ENCODE assay signal across 11 mouse cellular contexts in genomic region chr1:156205164-156205563, GRCm38 (mm10). TPM values are rescaled to one million over a fixed set of nuclear protein-coding genes. Genes with fewer than 3 reads are reported as not detected.
DNase-seq lines count a peak whose midpoint lies in the region; ATAC-seq and TF ChIP-seq lines count a peak whose summit lies in the region.
"Had no signal": no experiment of that assay in that cellular context is flagged by ENCODE, and none has a peak within 500 bp of the region (broad histone marks: within the 10 kb centered on the region; RNA-seq: fewer than 3 reads in every experiment).

No protein-coding gene starts in this region.

- no peak; the same call in 1 of the 2 replicates for ATAC-seq in heart, embryonic 12.5 days (ENCODE audit: insufficient number of reproducible peaks, low FRiP score)
- ATAC-seq in hindbrain, embryonic 11.5 days (ENCODE audit: low FRiP score) = no peak
- ATAC-seq in cerebellum, adult (ENCODE audit: insufficient number of reproducible peaks, low FRiP score, low TSS enrichment) = no peak

- intact Hi-C loops in gastrocnemius, postnatal 14 days (cut with DNase I; ENCODE audit: low total_unique reads) = no loop called here

- H3K4me1 ChIP-seq in heart, embryonic 12.5 days (replicated peaks) = peaks cover 26% of the 10 kb centered on the region
- H3K4me1 ChIP-seq in ES-Bruce4 (ENCODE audit: control insufficient read depth, insufficient read depth, low read length) = no peaks in the 10 kb centered on the region
- no peaks in the 10 kb centered on the region; the same call in none of the 2 replicates for H3K4me1 ChIP-seq in hindbrain, embryonic 11.5 days (replicated peaks; ENCODE audit: control insufficient read depth, insufficient read depth, low read length)
- peaks cover 35% of the 10 kb centered on the region for H3K4me1 ChIP-seq in midbrain, embryonic 10.5 days

- TF ChIP-seq POLR2A in ES-Bruce4 (IDR thresholded peaks at IDR 0.05; ENCODE audit: insufficient read depth, low read length) = no peak

- peaks cover 47% of the 10 kb centered on the region for H3K27me3 ChIP-seq in heart, embryonic 12.5 days (replicated peaks)
- peaks cover 8% of the 10 kb centered on the region for H3K27me3 ChIP-seq in ES-Bruce4 (ENCODE audit: control insufficient read depth, insufficient read depth, low read length, poor library complexity, severe bottlenecking)
- peaks cover 31% of the 10 kb centered on the region for H3K27me3 ChIP-seq in hindbrain, embryonic 11.5 days (ENCODE audit: control insufficient read depth, insufficient read depth, low read length)
- peaks cover 69% of the 10 kb centered on the region for H3K27me3 ChIP-seq in midbrain, embryonic 10.5 days (ENCODE audit: low read depth, poor library complexity, severe bottlenecking)

- H3K4me2 ChIP-seq in heart, embryonic 12.5 days = peak overlapping the region; percentile 94
- H3K4me2 ChIP-seq in hindbrain, embryonic 11.5 days (replicated peaks; ENCODE audit: low read depth, low read length) = peak overlapping the region; percentile 80

- no peaks in the 10 kb centered on the region for H3K36me3 ChIP-seq in heart, embryonic 12.5 days
- no peaks in the 10 kb centered on the region for H3K36me3 ChIP-seq in ES-Bruce4 (ENCODE audit: control insufficient read depth, insufficient read depth, low read length, poor library complexity, severe bottlenecking)
- no peaks in the 10 kb centered on the region for H3K36me3 ChIP-seq in hindbrain, embryonic 11.5 days (ENCODE audit: control insufficient read depth, insufficient read depth, low read length)
- H3K36me3 ChIP-seq in midbrain, embryonic 10.5 days = no peaks in the 10 kb centered on the region

- peak overlapping the region; percentile 73; the same call in 1 of the 2 replicates for H3K9ac ChIP-seq in heart, embryonic 12.5 days
- H3K9ac ChIP-seq in ES-Bruce4 (ENCODE audit: low read depth, poor library complexity, severe bottlenecking) = peak overlapping the region; percentile 78
- H3K9ac ChIP-seq in hindbrain, embryonic 11.5 days (ENCODE audit: low read depth, low read length) = peak overlapping the region; percentile 68

- 11% methylated on average over 10 of the region's 10 CpGs for WGBS in heart, embryonic 12.5 days
- 18% methylated on average over 10 of the region's 10 CpGs for WGBS in hindbrain, embryonic 11.5 days
- 16% methylated on average over 10 of the region's 10 CpGs for WGBS in midbrain, embryonic 10.5 days

- H3K27ac ChIP-seq in heart, embryonic 12.5 days (ENCODE audit: poor library complexity, severe bottlenecking) = no peak overlapping the region
- H3K27ac ChIP-seq in ES-Bruce4 (ENCODE audit: insufficient read depth, low read length) = no peak overlapping the region
- 0 out of 2 replicates have a peak overlapping the region, but pooled peaks have one; percentile 24 for H3K27ac ChIP-seq in hindbrain, embryonic 11.5 days (ENCODE audit: low read depth, low read length)
- peak overlapping the region; percentile 85 for H3K27ac ChIP-seq in midbrain, embryonic 10.5 days (replicated peaks)

- TF ChIP-seq CTCF in ES-Bruce4 (IDR thresholded peaks at IDR 0.05; ENCODE audit: low read depth, low read length) = no peak

- H3K9me3 ChIP-seq in heart, embryonic 12.5 days (replicated peaks) = 0 out of 2 replicates have a peak, but pooled peaks cover 5% of the 10 kb centered on the region
- H3K9me3 ChIP-seq in ES-Bruce4 (replicated peaks; ENCODE audit: control insufficient read depth, insufficient read depth, low read length, poor library complexity, severe bottlenecking) = no peaks in the 10 kb centered on the region
- no peaks in the 10 kb centered on the region for H3K9me3 ChIP-seq in hindbrain, embryonic 11.5 days (ENCODE audit: control insufficient read depth, low read length)
- 0 out of 2 replicates have a peak, but pooled peaks cover 4% of the 10 kb centered on the region for H3K9me3 ChIP-seq in midbrain, embryonic 10.5 days (replicated peaks)

- TF ChIP-seq EP300 in ES-Bruce4 (IDR thresholded peaks at IDR 0.05; ENCODE audit: insufficient read depth, low read depth, low read length) = no peak

- DNase-seq in heart, adult 8-10 months (ENCODE audit: low spot score) = no peak
- no peak for DNase-seq in hindbrain, embryonic 11.5 days (ENCODE audit: low spot score)
- DNase-seq in midbrain, embryonic 10.5 days (ENCODE audit: low spot score) = no peak
- DNase-seq in gastrocnemius, postnatal 14 days = no peak
- no peak for DNase-seq in urinary bladder, postnatal 36 days (ENCODE audit: low spot score in 2 of 2)
- DNase-seq: cerebellum, postnatal 36 days had no signal

- peak overlapping the region; percentile 60 for H3K4me3 ChIP-seq in heart, embryonic 12.5 days
- peak overlapping the region; percentile 65 for H3K4me3 ChIP-seq in ES-Bruce4 (ENCODE audit: low read depth, low read length)
- H3K4me3 ChIP-seq in hindbrain, embryonic 11.5 days (ENCODE audit: low read depth, low read length) = peak overlapping the region; percentile 45
- peak overlapping the region; percentile 67 for H3K4me3 ChIP-seq in midbrain, embryonic 10.5 days

RNA-seq across cellular contexts. Expression of gene Fam163a, which starts 0.3 kb away (rescaled TPM):
- polyA plus RNA-seq in heart, embryonic 12.5 days (2016; fragmentation: Nextera tagmentation; extraction: Ambion mirVana) = 3.0 and 3.6 TPM in 2 replicates
- under 1 TPM; 0.05 to 0.19 (median 0.09) TPM for total RNA-seq in heart, adult 8-10 months (2022)
- polyA plus RNA-seq in ES-Bruce4 (2011; ENCODE audit: insufficient read depth, insufficient read length, low read depth, missing spikeins) = 0.33 and 0.40 TPM in 2 replicates
- polyA plus RNA-seq in hindbrain, embryonic 11.5 days (2014; fragmentation: Nextera tagmentation; extraction: Ambion mirVana) = 5.4 and 5.7 TPM in 2 replicates
- 4.5 and 7.2 TPM in 2 replicates for polyA plus RNA-seq in midbrain, embryonic 10.5 days (2016; fragmentation: Nextera tagmentation; extraction: Ambion mirVana)
- not detected for total RNA-seq in gastrocnemius, postnatal 14 days (2021)
- total RNA-seq: granulocyte monocyte progenitor cell, adult 5-6 weeks; liver, adult 2 months had no signal

Comparison
In these comparisons a context has a peak if more than half of its experiments do, and no peak if none do; other contexts are left out.
1. H3K27ac ChIP-seq: peak in hindbrain, embryonic 11.5 days (single experiment) and midbrain, embryonic 10.5 days (single experiment); none in heart, embryonic 12.5 days (single experiment) and ES-Bruce4 (single experiment).
2. Peak in every context shown above with its lines, with median percentiles within 50 percentile points of each other: H3K4me3 ChIP-seq and H3K9ac ChIP-seq.